In genomic region chr5:44121390-44121789, GRCm38 (mm10) we compare ENCODE assay signal across 11 mouse cellular contexts.
"Had no signal": no experiment of that assay in that cellular context is flagged by ENCODE, and none has a peak within 500 bp of the region (broad histone marks: within the 10 kb centered on the region; RNA-seq: fewer than 3 reads in every experiment).

No protein-coding gene starts in this region.

- H3K9ac ChIP-seq: kidney, embryonic 15.5 days; limb, embryonic 13.5 days; liver, embryonic 14.5 days; midbrain, embryonic 13.5 days had no signal

- ATAC-seq: midbrain, embryonic 13.5 days had no signal

- H3K4me1 ChIP-seq: kidney, embryonic 15.5 days; limb, embryonic 13.5 days; midbrain, embryonic 13.5 days had no signal

- H3K4me2 ChIP-seq: kidney, embryonic 15.5 days; limb, embryonic 13.5 days; midbrain, embryonic 13.5 days had no signal

- H3K27me3 ChIP-seq: kidney, embryonic 15.5 days; limb, embryonic 13.5 days; midbrain, embryonic 13.5 days had no signal

- H3K4me3 ChIP-seq: kidney, embryonic 15.5 days; limb, embryonic 13.5 days; midbrain, embryonic 13.5 days had no signal

- DNase-seq: kidney, postnatal 36 days; layer of hippocampus, adult 9-11 months; layer of hippocampus, postnatal 36 days; left cerebral cortex, postnatal 4 days; right cerebral cortex, adult 18-20 months; right cerebral cortex, postnatal 25 days; thymus, postnatal 4 days had no signal

- H3K9me3 ChIP-seq: kidney, embryonic 15.5 days; midbrain, embryonic 13.5 days had no signal

- H3K27ac ChIP-seq: kidney, embryonic 15.5 days; limb, embryonic 13.5 days; liver, embryonic 14.5 days; midbrain, embryonic 13.5 days had no signal

- H3K36me3 ChIP-seq: kidney, embryonic 15.5 days; limb, embryonic 13.5 days; midbrain, embryonic 13.5 days had no signal
